Mouse (Mus musculus): ENCODE data around the gene Ddr1.

DNA sequence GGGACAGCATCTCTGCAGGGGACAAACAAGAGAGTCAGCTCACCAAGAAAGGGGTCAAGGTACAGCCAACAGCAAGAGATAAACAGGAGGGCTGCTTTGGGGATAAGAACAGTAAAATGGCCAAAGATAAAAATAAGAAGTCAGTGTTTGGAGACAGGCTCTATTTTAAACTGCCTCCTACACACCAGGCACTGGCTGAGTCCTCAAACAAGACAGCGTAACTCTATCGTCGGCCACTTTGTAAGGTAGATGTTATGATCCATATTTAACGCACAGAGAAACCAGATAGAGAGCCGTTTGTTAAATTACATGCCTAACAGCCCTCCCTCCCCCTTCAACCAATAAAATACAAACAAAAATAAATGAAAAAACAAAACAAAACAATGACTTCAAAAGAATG, 10.5 kb downstream of the Ddr1 start:
- TF ChIP-seq CTCF (IDR thresholded peaks at IDR 0.05; ENCODE audit: control insufficient read depth, insufficient read depth, insufficient read length) (no peak), MYOG (IDR thresholded peaks at IDR 0.05; ENCODE audit: control insufficient read depth, extremely low read depth, insufficient read length) (no peak), USF1 (IDR thresholded peaks at IDR 0.05; ENCODE audit: low read depth) (no peak), FOSL1 (IDR thresholded peaks at IDR 0.05; ENCODE audit: insufficient read depth, low read length, poor library complexity, severe bottlenecking) (no peak)

All from C2C12 (cell line).